Mouse (Mus musculus) right cerebral cortex, postnatal 10 days (tissue): Measurements from ENCODE around the gene A230050P20Rik.
"Not testable (repeated sequence)": the region's sequence is repeated elsewhere in the genome, so short reads cannot be mapped to it uniquely, and the experiment has no call there.

Experiments used
- DNase-seq, 2 experiments: peaks; one replicate each; pipeline ENCODE4 v3.0.0; 2021; ENCODE audit warnings: low spot score in 2 of 2

A230050P20Rik gene

GRCm38 (mm10) chr9:20868448-20869001, at the start of gene A230050P20Rik:
Gene A230050P20Rik (plus strand): TSS chr9:20868642.
- DNase-seq: peak; percentile 86 to 91

- no peak for DNase-seq
Observed at GRCm38 (mm10) chr9:20820001-20820400, 48.4 kb upstream of the A230050P20Rik start.

- no peak for DNase-seq
Observed at GRCm38 (mm10) chr9:20822821-20823220, 45.6 kb upstream of the A230050P20Rik start.

- no peak for DNase-seq
Observed at GRCm38 (mm10) chr9:20825781-20826180, 42.7 kb upstream of the A230050P20Rik start.

GRCm38 (mm10) chr9:20828127-20828526, 40.3 kb upstream of the A230050P20Rik start:
- DNase-seq: no peak

GRCm38 (mm10) chr9:20830901-20831643, 37.4 kb upstream of the A230050P20Rik start:
- DNase-seq: peak; percentile 94 to 96

- DNase-seq: no peak
Observed at GRCm38 (mm10) chr9:20834881-20835280, 33.6 kb upstream of the A230050P20Rik start.

GRCm38 (mm10) chr9:20835431-20835954, 32.9 kb upstream of the A230050P20Rik start:
- DNase-seq: not testable (repeated sequence)

- no peak for DNase-seq
Observed at GRCm38 (mm10) chr9:20837184-20837947, 31.1 kb upstream of the A230050P20Rik start.

GRCm38 (mm10) chr9:20838931-20839330, 29.5 kb upstream of the A230050P20Rik start:
- DNase-seq: no peak

GRCm38 (mm10) chr9:20842211-20842610, 26.2 kb upstream of the A230050P20Rik start:
- DNase-seq: no peak

- DNase-seq: no peak
Observed at GRCm38 (mm10) chr9:20842670-20843069, 25.8 kb upstream of the A230050P20Rik start.

GRCm38 (mm10) chr9:20850179-20850578, 18.3 kb upstream of the A230050P20Rik start:
- DNase-seq: no peak

GRCm38 (mm10) chr9:20857131-20857530, 11.3 kb upstream of the A230050P20Rik start:
- no peak for DNase-seq

GRCm38 (mm10) chr9:20859926-20860325, 8.5 kb upstream of the A230050P20Rik start:
- DNase-seq: no peak

GRCm38 (mm10) chr9:20861821-20862220, 6.6 kb upstream of the A230050P20Rik start:
- DNase-seq: no peak

- no peak for DNase-seq
Observed at GRCm38 (mm10) chr9:20862225-20862624, 6.2 kb upstream of the A230050P20Rik start.

GRCm38 (mm10) chr9:20866879-20867278, 1.6 kb upstream of the A230050P20Rik start:
- DNase-seq: no peak

- peak in 1 of 2 experiments; percentile 56 for DNase-seq
Observed at GRCm38 (mm10) chr9:20869246-20869645, 804 bp downstream of the A230050P20Rik start.

GRCm38 (mm10) chr9:20870211-20871173, 2.0 kb downstream of the A230050P20Rik start:
- no peak for DNase-seq

GRCm38 (mm10) chr9:20872991-20873390, 4.5 kb downstream of the A230050P20Rik start:
- peak in 1 of 2 experiments; percentile 35 for DNase-seq
